Mouse (Mus musculus): ENCODE data around the gene Fkbp5.
"Not testable (repeated sequence)": the region's sequence is repeated elsewhere in the genome, so short reads cannot be mapped to it uniquely, and the experiment has no call there.

Gene Fkbp5

DNA sequence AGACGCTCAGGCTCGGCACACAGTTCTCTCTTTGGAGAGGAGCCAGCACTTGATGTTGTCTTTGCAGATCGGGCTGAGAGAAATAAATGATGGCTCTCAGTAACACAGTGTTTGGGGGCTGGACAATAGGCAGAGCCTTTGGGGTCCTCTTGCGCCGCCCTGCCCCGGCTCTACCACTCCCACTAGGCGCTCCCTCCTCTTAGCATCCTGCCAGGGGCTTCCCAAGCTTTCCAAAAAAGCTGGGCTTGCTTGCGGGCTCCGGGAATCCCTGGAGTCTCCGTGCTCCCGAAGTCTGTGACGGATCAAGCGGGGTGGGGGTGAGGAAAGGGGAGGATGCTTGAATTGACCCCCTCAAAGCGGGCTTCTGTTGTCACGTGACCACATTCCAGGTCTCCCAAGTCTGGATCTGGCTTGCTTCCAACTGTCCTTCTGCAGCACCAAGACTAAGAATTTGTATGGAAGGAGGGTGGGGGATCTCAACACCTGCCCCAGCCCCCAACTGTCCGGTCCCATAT, at the start of gene Fkbp5:
Gene Fkbp5 (minus strand): TSS at position 87 of the 515 bp plus-strand sequence.
- peaks cover 68% of the 10 kb centered on the region for H3K4me1 ChIP-seq (replicated peaks; ENCODE audit: low read depth, low read length)
- peaks cover 6% of the 10 kb centered on the region for H3K9me3 ChIP-seq (ENCODE audit: low read length)
- peak within 1 kb of the TSS; percentile 82 for H3K4me3 ChIP-seq (replicated peaks; ENCODE audit: low read length)
- TF ChIP-seq NANOG (IDR thresholded peaks at IDR 0.05; ENCODE audit: borderline replicate concordance, low read length) (no peak), CTCF (conservative IDR thresholded peaks at IDR 0.05; ENCODE audit: low read length) (no peak), POU5F1 (IDR thresholded peaks at IDR 0.05; ENCODE audit: borderline replicate concordance, low read length) (no peak)
- H3K36me3 ChIP-seq (ENCODE audit: insufficient read depth, low read length): 0 out of 2 replicates have a peak, but pooled peaks cover 3% of the 10 kb centered on the region
- peaks cover 36% of the 10 kb centered on the region for H3K27me3 ChIP-seq (ENCODE audit: insufficient read depth, low read length)

DNA sequence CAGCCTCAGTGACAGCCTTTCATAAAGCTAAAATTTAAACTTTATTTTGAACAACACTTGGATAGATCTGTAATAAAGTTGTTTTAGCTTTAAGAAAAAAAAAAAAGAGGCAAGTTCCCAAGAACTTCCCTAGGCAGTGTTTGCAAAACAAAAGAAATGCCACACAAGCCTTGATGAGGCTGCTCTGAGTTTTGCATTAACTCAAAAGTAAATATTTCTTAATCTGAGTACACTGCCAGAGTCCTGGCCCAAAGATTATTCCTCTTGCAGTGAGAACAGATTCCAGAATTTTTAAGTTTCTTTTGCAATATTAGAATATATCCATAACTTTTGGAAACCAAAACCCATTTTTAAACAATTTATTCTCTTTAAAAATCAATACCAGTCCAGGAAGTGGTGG, 47.9 kb upstream of the Fkbp5 start:
- Histone ChIP-seq H3K4me3 (replicated peaks; ENCODE audit: low read length) (no peak overlapping the region), H3K9me3 (ENCODE audit: low read length) (no peaks in the 10 kb centered on the region), H3K4me1 (replicated peaks; ENCODE audit: low read depth, low read length) (peaks cover 72% of the 10 kb centered on the region), H3K27me3 (ENCODE audit: insufficient read depth, low read length) (no peaks in the 10 kb centered on the region), H3K36me3 (ENCODE audit: insufficient read depth, low read length) (no peaks in the 10 kb centered on the region)
- TF ChIP-seq NANOG (IDR thresholded peaks at IDR 0.05; ENCODE audit: borderline replicate concordance, low read length) (no peak), POU5F1 (IDR thresholded peaks at IDR 0.05; ENCODE audit: borderline replicate concordance, low read length) (no peak), CTCF (conservative IDR thresholded peaks at IDR 0.05; ENCODE audit: low read length) (no peak)

DNA sequence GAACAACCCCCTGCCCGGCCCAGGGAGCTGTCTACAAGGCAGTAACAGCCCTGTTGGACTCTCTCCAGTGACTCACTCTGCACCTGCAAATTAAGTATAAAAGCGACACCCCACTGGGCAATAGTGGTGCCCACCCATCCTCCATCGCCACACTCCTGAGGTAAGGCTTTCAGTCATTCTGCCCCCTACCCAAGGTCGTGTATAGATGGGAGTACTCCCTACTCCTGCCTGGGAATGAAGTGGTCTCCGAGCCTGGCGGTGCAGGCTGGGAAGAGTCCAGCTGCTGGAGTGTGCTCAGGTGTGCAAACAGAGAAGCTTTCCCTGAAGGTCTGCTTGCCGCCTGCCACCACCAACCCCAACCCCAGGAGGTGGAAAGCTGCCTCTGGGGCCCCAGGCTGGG, 44.3 kb upstream of the Fkbp5 start:
- peaks cover 72% of the 10 kb centered on the region for H3K4me1 ChIP-seq (replicated peaks; ENCODE audit: low read depth, low read length)
- TF ChIP-seq POU5F1 (IDR thresholded peaks at IDR 0.05; ENCODE audit: borderline replicate concordance, low read length) (no peak), NANOG (IDR thresholded peaks at IDR 0.05; ENCODE audit: borderline replicate concordance, low read length) (no peak), CTCF (conservative IDR thresholded peaks at IDR 0.05; ENCODE audit: low read length) (no peak)
- H3K36me3 ChIP-seq (ENCODE audit: insufficient read depth, low read length): no peaks in the 10 kb centered on the region
- 0 out of 2 replicates have a peak overlapping the region, but pooled peaks have one; percentile 43 for H3K4me3 ChIP-seq (replicated peaks; ENCODE audit: low read length)
- H3K27me3 ChIP-seq (ENCODE audit: insufficient read depth, low read length): no peaks in the 10 kb centered on the region
- no peaks in the 10 kb centered on the region for H3K9me3 ChIP-seq (ENCODE audit: low read length)

DNA sequence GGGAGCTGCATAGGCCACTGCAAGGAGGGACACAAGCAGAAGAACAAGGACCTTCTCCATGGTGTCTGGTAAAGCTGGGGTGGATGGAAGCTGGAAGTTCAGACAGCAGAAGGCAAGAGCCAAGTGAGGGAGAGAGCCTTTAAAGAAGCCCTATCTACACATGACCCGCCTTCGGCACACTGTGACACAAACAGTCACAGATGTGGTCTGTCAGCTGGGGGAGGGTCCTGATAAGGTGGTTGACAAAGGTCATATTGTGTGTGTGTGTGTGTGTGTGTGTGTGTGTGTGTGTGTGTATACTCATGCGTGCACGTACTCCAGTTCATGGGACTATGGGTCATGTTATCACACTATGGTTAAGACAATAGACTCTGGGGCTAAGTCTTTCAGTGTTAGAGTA, 43.3 kb upstream of the Fkbp5 start, which contains the start of gene Clps:
Gene Clps (minus strand): TSS at position 169 of the 400 bp plus-strand sequence.
- H3K36me3 ChIP-seq (ENCODE audit: insufficient read depth, low read length): no peaks in the 10 kb centered on the region
- no peak for TF ChIP-seq NANOG (IDR thresholded peaks at IDR 0.05; ENCODE audit: borderline replicate concordance, low read length)
- no peak for TF ChIP-seq CTCF (conservative IDR thresholded peaks at IDR 0.05; ENCODE audit: low read length)
- no peak for TF ChIP-seq POU5F1 (IDR thresholded peaks at IDR 0.05; ENCODE audit: borderline replicate concordance, low read length)
- H3K4me3 ChIP-seq (replicated peaks; ENCODE audit: low read length): 0 out of 2 replicates have a peak within 1 kb of the TSS, but pooled peaks have one; percentile 43
- no peaks in the 10 kb centered on the region for H3K9me3 ChIP-seq (ENCODE audit: low read length)
- H3K27me3 ChIP-seq (ENCODE audit: insufficient read depth, low read length): no peaks in the 10 kb centered on the region
- H3K4me1 ChIP-seq (replicated peaks; ENCODE audit: low read depth, low read length): peaks cover 81% of the 10 kb centered on the region

DNA sequence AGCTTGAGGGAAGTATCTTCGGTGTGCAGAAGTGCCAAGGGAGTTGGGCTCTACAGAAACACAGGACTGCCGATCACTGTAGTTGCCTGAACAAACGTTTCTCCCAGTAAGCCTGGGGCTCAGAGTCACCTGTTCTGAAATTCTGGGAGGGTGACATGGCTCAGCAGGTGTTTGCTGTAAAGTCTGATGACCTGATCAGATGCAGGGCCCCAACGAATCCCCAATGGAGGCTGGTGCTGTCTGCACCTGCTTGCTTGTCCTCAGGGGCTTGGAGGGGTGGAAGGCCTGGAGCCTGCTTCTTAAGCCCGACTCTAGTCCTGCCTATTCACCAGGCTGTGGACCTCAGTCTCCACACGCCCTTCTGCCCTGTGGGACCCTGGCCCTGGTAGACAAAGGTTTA, 40.4 kb upstream of the Fkbp5 start:
- TF ChIP-seq NANOG (IDR thresholded peaks at IDR 0.05; ENCODE audit: borderline replicate concordance, low read length) (no peak), POU5F1 (IDR thresholded peaks at IDR 0.05; ENCODE audit: borderline replicate concordance, low read length) (no peak), CTCF (conservative IDR thresholded peaks at IDR 0.05; ENCODE audit: low read length) (no peak)
- Histone ChIP-seq H3K27me3 (ENCODE audit: insufficient read depth, low read length) (no peaks in the 10 kb centered on the region), H3K9me3 (ENCODE audit: low read length) (no peaks in the 10 kb centered on the region), H3K4me1 (replicated peaks; ENCODE audit: low read depth, low read length) (peaks cover 86% of the 10 kb centered on the region), H3K4me3 (replicated peaks; ENCODE audit: low read length) (no peak overlapping the region), H3K36me3 (ENCODE audit: insufficient read depth, low read length) (no peaks in the 10 kb centered on the region)

DNA sequence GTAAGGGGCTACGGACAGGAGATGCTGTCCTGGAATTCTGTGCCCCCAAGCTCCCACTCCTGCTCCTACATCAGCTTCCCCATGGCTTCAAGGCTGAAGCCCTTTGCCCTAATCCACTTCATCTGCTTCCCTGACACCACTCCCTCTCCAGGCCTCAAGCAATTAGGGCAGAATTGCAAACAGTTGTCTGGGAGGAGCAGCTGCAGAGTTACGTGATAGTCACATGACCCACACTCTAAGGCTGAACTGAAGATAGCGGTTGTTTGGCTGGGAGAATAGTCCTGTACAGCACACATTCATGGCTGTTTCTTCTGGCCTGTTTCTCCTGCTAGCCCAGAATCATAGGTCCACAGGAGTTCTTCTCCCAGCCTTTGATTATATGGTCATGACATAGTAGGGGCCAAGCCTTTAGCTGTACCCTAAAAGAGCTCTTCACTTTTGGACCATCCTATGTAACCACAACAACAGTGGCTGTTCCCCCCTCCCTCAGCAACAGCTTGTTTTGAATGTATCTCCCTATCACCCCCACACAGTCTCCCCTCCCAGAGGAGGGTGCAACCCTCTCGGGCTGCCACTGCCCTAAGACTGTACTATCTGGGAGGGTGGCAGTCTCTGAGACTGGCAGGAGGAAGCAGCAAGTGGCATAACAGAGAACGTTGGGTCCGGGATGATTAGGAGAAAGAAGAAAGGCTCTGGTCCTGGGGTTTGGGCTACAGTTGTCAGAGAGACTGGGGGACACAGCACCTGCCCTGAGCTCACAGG, 39.5 kb upstream of the Fkbp5 start:
- peaks cover 85% of the 10 kb centered on the region for H3K4me1 ChIP-seq (replicated peaks; ENCODE audit: low read depth, low read length)
- H3K9me3 ChIP-seq (ENCODE audit: low read length): no peaks in the 10 kb centered on the region
- H3K36me3 ChIP-seq (ENCODE audit: insufficient read depth, low read length): no peaks in the 10 kb centered on the region
- no peaks in the 10 kb centered on the region for H3K27me3 ChIP-seq (ENCODE audit: insufficient read depth, low read length)
- no peak for TF ChIP-seq NANOG (IDR thresholded peaks at IDR 0.05; ENCODE audit: borderline replicate concordance, low read length)
- no peak for TF ChIP-seq POU5F1 (IDR thresholded peaks at IDR 0.05; ENCODE audit: borderline replicate concordance, low read length)
- no peak for TF ChIP-seq CTCF (conservative IDR thresholded peaks at IDR 0.05; ENCODE audit: low read length)
- H3K4me3 ChIP-seq (replicated peaks; ENCODE audit: low read length): no peak overlapping the region

DNA sequence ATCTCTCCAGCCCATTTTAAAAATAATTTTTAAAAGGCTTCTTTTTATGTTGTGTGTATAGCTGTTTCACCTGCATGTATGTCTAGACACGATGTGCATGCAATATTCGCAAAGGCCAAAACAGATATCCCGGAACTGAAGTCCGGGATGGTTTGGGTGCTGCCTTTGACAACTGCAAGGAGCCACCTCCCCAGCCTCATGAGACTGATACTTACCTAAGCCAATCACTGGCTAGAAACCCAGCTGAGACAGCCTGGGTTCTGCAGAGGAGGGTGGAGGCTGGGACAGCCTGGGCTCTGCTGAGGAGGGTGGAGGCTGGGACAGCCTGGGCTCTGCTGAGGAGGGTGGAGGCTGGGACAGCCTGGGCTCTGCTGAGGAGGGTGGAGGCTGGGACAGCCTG, 36.7 kb upstream of the Fkbp5 start:
- not testable (repeated sequence) for H3K4me3 ChIP-seq (replicated peaks; ENCODE audit: low read length); H3K9me3 ChIP-seq (ENCODE audit: low read length); H3K36me3 ChIP-seq (ENCODE audit: insufficient read depth, low read length)
- Histone ChIP-seq H3K27me3 (ENCODE audit: insufficient read depth, low read length) (peaks cover 10% of the 10 kb centered on the region), H3K4me1 (replicated peaks; ENCODE audit: low read depth, low read length) (peaks cover 81% of the 10 kb centered on the region)

DNA sequence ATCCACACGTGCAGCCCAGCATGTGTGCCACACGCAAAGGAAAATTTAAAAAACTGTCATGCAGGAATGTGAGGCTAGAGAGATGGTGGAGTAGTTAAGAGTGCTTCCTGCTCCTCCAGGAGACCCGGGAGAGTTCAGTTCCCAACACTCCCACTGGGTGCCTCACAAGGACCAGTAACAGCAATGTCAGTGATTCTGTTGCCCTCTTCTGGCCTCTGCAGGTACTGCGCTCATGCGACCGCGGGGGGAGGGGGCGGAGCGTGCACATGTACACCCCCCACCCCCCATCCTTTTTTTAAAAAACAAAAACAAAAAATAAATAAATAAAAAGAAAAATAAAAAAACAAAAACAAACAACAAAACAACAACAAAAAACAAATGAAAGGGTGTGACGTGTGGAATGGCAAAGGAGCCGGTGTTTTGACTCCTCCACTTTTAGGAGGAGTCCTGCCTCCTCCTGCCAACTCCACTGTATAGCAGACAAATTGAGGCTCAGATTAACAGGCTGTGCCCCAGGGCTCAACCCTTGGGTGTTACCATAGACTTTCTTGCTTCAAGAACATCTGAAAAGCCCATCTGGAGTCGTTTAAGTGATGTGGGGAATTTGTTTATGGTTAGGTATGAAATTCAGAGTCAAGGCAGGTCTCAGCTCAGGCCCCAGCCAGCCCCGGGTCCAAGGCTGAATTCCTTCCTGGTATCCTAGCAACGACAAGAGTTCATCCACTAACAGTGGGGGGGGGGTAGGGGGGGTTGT, 35.9 kb upstream of the Fkbp5 start:
- no peak for TF ChIP-seq NANOG (IDR thresholded peaks at IDR 0.05; ENCODE audit: borderline replicate concordance, low read length)
- no peak for TF ChIP-seq POU5F1 (IDR thresholded peaks at IDR 0.05; ENCODE audit: borderline replicate concordance, low read length)
- peak; percentile 83 for TF ChIP-seq CTCF (conservative IDR thresholded peaks at IDR 0.05; ENCODE audit: low read length)
- H3K9me3 ChIP-seq (ENCODE audit: low read length): no peaks in the 10 kb centered on the region
- H3K27me3 ChIP-seq (ENCODE audit: insufficient read depth, low read length): peaks cover 18% of the 10 kb centered on the region
- peaks cover 82% of the 10 kb centered on the region for H3K4me1 ChIP-seq (replicated peaks; ENCODE audit: low read depth, low read length)
- H3K4me3 ChIP-seq (replicated peaks; ENCODE audit: low read length): no peak overlapping the region
- H3K36me3 ChIP-seq (ENCODE audit: insufficient read depth, low read length): no peaks in the 10 kb centered on the region

Measured in E14TG2a.4 (cell line).